Mouse (Mus musculus): ENCODE data around the gene Cyp4f18. TPM values are rescaled to one million over a fixed set of nuclear protein-coding genes. Genes with fewer than 3 reads are reported as not detected.
"Not testable (repeated sequence)": the region's sequence is repeated elsewhere in the genome, so short reads cannot be mapped to it uniquely, and the experiment has no call there.

Cyp4f18 gene
- polyA plus RNA-seq (2015; fragmentation: Nextera tagmentation; extraction: Ambion mirVana) = 3.8 TPM in 2 replicates

GRCm38 (mm10) chr8:72009473-72009872 is at the start of gene Cyp4f18:
TSS of gene Cyp4f18 (minus strand) at chr8:72009626.
- Histone ChIP-seq H3K36me3 (ENCODE audit: control insufficient read depth, insufficient read depth, low read length) (no peaks in the 10 kb centered on the region), H3K27ac (ENCODE audit: low read length) (peak within 1 kb of the TSS; percentile 4; the same call in 1 of the 2 replicates), H3K27me3 (ENCODE audit: control insufficient read depth, insufficient read depth, low read length) (no peaks in the 10 kb centered on the region), H3K4me1 (ENCODE audit: control insufficient read depth, insufficient read depth, low read length) (no peaks in the 10 kb centered on the region), H3K4me3 (replicated peaks; ENCODE audit: low read length) (no peak within 1 kb of the TSS), H3K9me3 (replicated peaks; ENCODE audit: control insufficient read depth, low read length) (no peaks in the 10 kb centered on the region), H3K9ac (ENCODE audit: low read length) (no peak within 1 kb of the TSS), H3K4me2 (ENCODE audit: low read depth, low read length) (no peak within 1 kb of the TSS)
- ATAC-seq (ENCODE audit: insufficient read depth, low FRiP score) = no peak
- 66% methylated on average over 3 of the region's 3 CpGs for WGBS

GRCm38 (mm10) chr8:72057643-72058042 is 48.2 kb upstream of the Cyp4f18 start:
- not testable (repeated sequence) for H3K4me1 ChIP-seq (ENCODE audit: control insufficient read depth, insufficient read depth, low read length); H3K9me3 ChIP-seq (replicated peaks; ENCODE audit: control insufficient read depth, low read length); H3K27me3 ChIP-seq (ENCODE audit: control insufficient read depth, insufficient read depth, low read length); H3K36me3 ChIP-seq (ENCODE audit: control insufficient read depth, insufficient read depth, low read length); H3K9ac ChIP-seq (ENCODE audit: low read length); H3K4me3 ChIP-seq (replicated peaks; ENCODE audit: low read length); H3K27ac ChIP-seq (ENCODE audit: low read length); ATAC-seq (ENCODE audit: insufficient read depth, low FRiP score); H3K4me2 ChIP-seq (ENCODE audit: low read depth, low read length)
- 86% methylated on average over 3 of the region's 4 CpGs for WGBS

- H3K27me3 ChIP-seq (ENCODE audit: control insufficient read depth, insufficient read depth, low read length); H3K9me3 ChIP-seq (replicated peaks; ENCODE audit: control insufficient read depth, low read length); H3K36me3 ChIP-seq (ENCODE audit: control insufficient read depth, insufficient read depth, low read length); H3K4me2 ChIP-seq (ENCODE audit: low read depth, low read length); H3K4me3 ChIP-seq (replicated peaks; ENCODE audit: low read length); H3K4me1 ChIP-seq (ENCODE audit: control insufficient read depth, insufficient read depth, low read length); ATAC-seq (ENCODE audit: insufficient read depth, low FRiP score); H3K27ac ChIP-seq (ENCODE audit: low read length); H3K9ac ChIP-seq (ENCODE audit: low read length): not testable (repeated sequence)
These were observed 45.2 kb upstream of the Cyp4f18 start for GRCm38 (mm10) chr8:72054633-72055032.

GRCm38 (mm10) chr8:72042493-72042892 is 33.1 kb upstream of the Cyp4f18 start:
- Histone ChIP-seq H3K4me1 (ENCODE audit: control insufficient read depth, insufficient read depth, low read length) (no peaks in the 10 kb centered on the region), H3K4me3 (replicated peaks; ENCODE audit: low read length) (no peak overlapping the region), H3K36me3 (ENCODE audit: control insufficient read depth, insufficient read depth, low read length) (no peaks in the 10 kb centered on the region), H3K27me3 (ENCODE audit: control insufficient read depth, insufficient read depth, low read length) (no peaks in the 10 kb centered on the region), H3K9ac (ENCODE audit: low read length) (no peak overlapping the region), H3K9me3 (replicated peaks; ENCODE audit: control insufficient read depth, low read length) (no peaks in the 10 kb centered on the region), H3K27ac (ENCODE audit: low read length) (no peak overlapping the region), H3K4me2 (ENCODE audit: low read depth, low read length) (no peak overlapping the region)
- ATAC-seq (ENCODE audit: insufficient read depth, low FRiP score) = no peak
- 81% methylated on average over 1 of the region's 1 CpGs for WGBS

GRCm38 (mm10) chr8:72040918-72041317 is 31.5 kb upstream of the Cyp4f18 start, which contains the start of gene Olfr372:
TSS of gene Olfr372 (plus strand) at chr8:72041218.
- not testable (repeated sequence) for H3K36me3 ChIP-seq (ENCODE audit: control insufficient read depth, insufficient read depth, low read length); H3K9ac ChIP-seq (ENCODE audit: low read length)
- WGBS = 69% methylated on average over 4 of the region's 4 CpGs

GRCm38 (mm10) chr8:72032926-72033325 is 23.5 kb upstream of the Cyp4f18 start:
- not testable (repeated sequence) for H3K36me3 ChIP-seq (ENCODE audit: control insufficient read depth, insufficient read depth, low read length); H3K4me3 ChIP-seq (replicated peaks; ENCODE audit: low read length); H3K9me3 ChIP-seq (replicated peaks; ENCODE audit: control insufficient read depth, low read length); H3K4me1 ChIP-seq (ENCODE audit: control insufficient read depth, insufficient read depth, low read length); ATAC-seq (ENCODE audit: insufficient read depth, low FRiP score); H3K27me3 ChIP-seq (ENCODE audit: control insufficient read depth, insufficient read depth, low read length); H3K9ac ChIP-seq (ENCODE audit: low read length); H3K4me2 ChIP-seq (ENCODE audit: low read depth, low read length); H3K27ac ChIP-seq (ENCODE audit: low read length)
- 29% methylated on average over 4 of the region's 4 CpGs for WGBS

More at GRCm38 (mm10) chr8:72040918-72041317, 31.5 kb upstream of the Cyp4f18 start, which contains the start of gene Olfr372:
- not testable (repeated sequence) for H3K9me3 ChIP-seq (replicated peaks; ENCODE audit: control insufficient read depth, low read length); H3K4me3 ChIP-seq (replicated peaks; ENCODE audit: low read length); H3K27ac ChIP-seq (ENCODE audit: low read length); H3K27me3 ChIP-seq (ENCODE audit: control insufficient read depth, insufficient read depth, low read length); H3K4me1 ChIP-seq (ENCODE audit: control insufficient read depth, insufficient read depth, low read length); H3K4me2 ChIP-seq (ENCODE audit: low read depth, low read length); ATAC-seq (ENCODE audit: insufficient read depth, low FRiP score)

GRCm38 (mm10) chr8:72024886-72025285 is 15.5 kb upstream of the Cyp4f18 start:
- H3K27me3 ChIP-seq (ENCODE audit: control insufficient read depth, insufficient read depth, low read length); ATAC-seq (ENCODE audit: insufficient read depth, low FRiP score): not testable (repeated sequence)
- 13% methylated on average over 4 of the region's 9 CpGs for WGBS

GRCm38 (mm10) chr8:72019816-72020215 is 10.4 kb upstream of the Cyp4f18 start:
- Histone ChIP-seq H3K4me3 (replicated peaks; ENCODE audit: low read length) (no peak overlapping the region), H3K4me1 (ENCODE audit: control insufficient read depth, insufficient read depth, low read length) (no peaks in the 10 kb centered on the region), H3K36me3 (ENCODE audit: control insufficient read depth, insufficient read depth, low read length) (no peaks in the 10 kb centered on the region), H3K9me3 (replicated peaks; ENCODE audit: control insufficient read depth, low read length) (no peaks in the 10 kb centered on the region), H3K27me3 (ENCODE audit: control insufficient read depth, insufficient read depth, low read length) (no peaks in the 10 kb centered on the region), H3K9ac (ENCODE audit: low read length) (no peak overlapping the region), H3K4me2 (ENCODE audit: low read depth, low read length) (no peak overlapping the region), H3K27ac (ENCODE audit: low read length) (no peak overlapping the region)
- no peak for ATAC-seq (ENCODE audit: insufficient read depth, low FRiP score)
- 50% methylated on average over 2 of the region's 2 CpGs for WGBS

More at GRCm38 (mm10) chr8:72024886-72025285, 15.5 kb upstream of the Cyp4f18 start:
- H3K27ac ChIP-seq (ENCODE audit: low read length); H3K36me3 ChIP-seq (ENCODE audit: control insufficient read depth, insufficient read depth, low read length); H3K9me3 ChIP-seq (replicated peaks; ENCODE audit: control insufficient read depth, low read length); H3K4me2 ChIP-seq (ENCODE audit: low read depth, low read length); H3K4me3 ChIP-seq (replicated peaks; ENCODE audit: low read length); H3K4me1 ChIP-seq (ENCODE audit: control insufficient read depth, insufficient read depth, low read length); H3K9ac ChIP-seq (ENCODE audit: low read length): not testable (repeated sequence)

GRCm38 (mm10) chr8:72019022-72019421 is 9.6 kb upstream of the Cyp4f18 start:
- not testable (repeated sequence) for H3K36me3 ChIP-seq (ENCODE audit: control insufficient read depth, insufficient read depth, low read length); H3K4me1 ChIP-seq (ENCODE audit: control insufficient read depth, insufficient read depth, low read length); H3K9me3 ChIP-seq (replicated peaks; ENCODE audit: control insufficient read depth, low read length); H3K9ac ChIP-seq (ENCODE audit: low read length); H3K4me2 ChIP-seq (ENCODE audit: low read depth, low read length); H3K27me3 ChIP-seq (ENCODE audit: control insufficient read depth, insufficient read depth, low read length); ATAC-seq (ENCODE audit: insufficient read depth, low FRiP score); H3K4me3 ChIP-seq (replicated peaks; ENCODE audit: low read length); H3K27ac ChIP-seq (ENCODE audit: low read length)
- WGBS = 91% methylated on average over 1 of the region's 1 CpGs

GRCm38 (mm10) chr8:72018141-72018540 is 8.7 kb upstream of the Cyp4f18 start:
- no peaks in the 10 kb centered on the region for H3K9me3 ChIP-seq (replicated peaks; ENCODE audit: control insufficient read depth, low read length)
- no peak overlapping the region for H3K4me3 ChIP-seq (replicated peaks; ENCODE audit: low read length)
- H3K4me2 ChIP-seq (ENCODE audit: low read depth, low read length) = no peak overlapping the region
- no peak overlapping the region for H3K9ac ChIP-seq (ENCODE audit: low read length)
- ATAC-seq (ENCODE audit: insufficient read depth, low FRiP score) = no peak
- no peaks in the 10 kb centered on the region for H3K36me3 ChIP-seq (ENCODE audit: control insufficient read depth, insufficient read depth, low read length)
- H3K27ac ChIP-seq (ENCODE audit: low read length) = no peak overlapping the region
- 59% methylated on average over 2 of the region's 2 CpGs for WGBS
- no peaks in the 10 kb centered on the region for H3K27me3 ChIP-seq (ENCODE audit: control insufficient read depth, insufficient read depth, low read length)
- no peaks in the 10 kb centered on the region for H3K4me1 ChIP-seq (ENCODE audit: control insufficient read depth, insufficient read depth, low read length)
